Mouse (Mus musculus) heart, embryonic 12.5 days (tissue): ENCODE results near the gene Tlnrd1. TPM values are rescaled to one million over a fixed set of nuclear protein-coding genes. Genes with fewer than 3 reads are reported as not detected.
A peak's percentile ranks its signal among the peaks of the same experiment; 100 is the strongest.

Source experiments
- ATAC-seq: fragments of 200-750 bp; cut with Nextera tagmentation; 2 replicates; pipeline ENCODE4 v1.8.0; 2017; ENCODE audit warnings: moderate TSS enrichment, moderate library complexity; ENCODE audit not compliant: insufficient number of reproducible peaks, low FRiP score
- H3K27ac ChIP-seq: fragments of 300-500 bp; sonication (generic); 2 replicates; pipeline ENCODE4 v1.5.1; 2016; ENCODE audit warnings: mild to moderate bottlenecking, moderate library complexity; ENCODE audit not compliant: poor library complexity, severe bottlenecking
- H3K27me3 ChIP-seq: fragments of 300-500 bp; sonication (generic); replicated peaks from 2 replicates; pipeline ENCODE4 v1.6.1; 2016; ENCODE audit warnings: mild to moderate bottlenecking, moderate library complexity
- H3K36me3 ChIP-seq: fragments of 300-500 bp; sonication (generic); 2 replicates; pipeline ENCODE4 v1.6.1; 2016; ENCODE audit warnings: mild to moderate bottlenecking, moderate library complexity
- H3K4me1 ChIP-seq: fragments of 300-500 bp; sonication (generic); replicated peaks from 2 replicates; pipeline ENCODE4 v1.6.1; 2016; ENCODE audit warnings: mild to moderate bottlenecking
- H3K4me2 ChIP-seq: fragments of 300-500 bp; sonication (generic); 2 replicates; pipeline ENCODE4 v1.6.1; 2016; ENCODE audit warnings: mild to moderate bottlenecking, moderate library complexity
- H3K4me3 ChIP-seq: fragments of 300-500 bp; sonication (generic); 2 replicates; pipeline ENCODE4 v1.5.1; 2016; ENCODE audit warnings: mild to moderate bottlenecking
- H3K9ac ChIP-seq: fragments of 300-500 bp; sonication (generic); 2 replicates; pipeline ENCODE4 v1.6.1; 2016; ENCODE audit warnings: mild to moderate bottlenecking, moderate library complexity
- H3K9me3 ChIP-seq: fragments of 300-500 bp; sonication (generic); replicated peaks from 2 replicates; pipeline ENCODE4 v1.6.1; 2016; ENCODE audit warnings: mild to moderate bottlenecking, moderate library complexity
- WGBS: fragments of 180-500 bp; shearing (Covaris S2); methylation state at CpG from one replicate; pipeline ENCODE4 v1.1.7; 2016; 5-methylcytosine and 5-hydroxymethylcytosine counted together
- polyA plus RNA-seq: library from polyadenylated mRNA; unstranded; fragments of >200 nt; fragmentation: Nextera tagmentation; extraction: Ambion mirVana; gene quantifications from 2 replicates; pipeline ENCODE4 v1.2.1, GENCODE M21; 2016

Gene Tlnrd1
- polyA plus RNA-seq, 1 experiment from 2014 or later, result 21.2 TPM

- Histone ChIP-seq H3K4me1 (peaks cover 46% of the 10 kb centered on the region), H3K4me3 (peak overlapping the region; percentile 69), H3K4me2 (peak overlapping the region; percentile 91), H3K36me3 (peaks cover 10% of the 10 kb centered on the region), H3K9ac (peak overlapping the region; percentile 91), H3K27me3 (no peaks in the 10 kb centered on the region), H3K9me3 (no peaks in the 10 kb centered on the region), H3K27ac (peak overlapping the region; percentile 98)
- peak; percentile 85 for ATAC-seq
- under 1% methylated on average over 75 of the region's 91 CpGs for WGBS
These were observed 657 bp downstream of the Tlnrd1 start for GRCm38 (mm10) chr7:83883276-83884020.

- Histone ChIP-seq H3K4me3 (peak overlapping the region; percentile 69), H3K4me1 (peaks cover 51% of the 10 kb centered on the region), H3K27ac (peak overlapping the region; percentile 98), H3K9me3 (no peaks in the 10 kb centered on the region), H3K36me3 (peaks cover 13% of the 10 kb centered on the region), H3K27me3 (no peaks in the 10 kb centered on the region), H3K9ac (peak overlapping the region; percentile 91), H3K4me2 (peak overlapping the region; percentile 91)
- 15% methylated on average over 53 of the region's 56 CpGs for WGBS
- ATAC-seq, result peak; percentile 31; the same call in 1 of the 2 replicates
These were observed 1.4 kb downstream of the Tlnrd1 start for GRCm38 (mm10) chr7:83882633-83883275.

GRCm38 (mm10) chr7:83882150-83882632, 1.9 kb downstream of the Tlnrd1 start:
- 81% methylated on average over 35 of the region's 35 CpGs for WGBS
- peak overlapping the region; percentile 69 for H3K4me3 ChIP-seq
- peaks cover 51% of the 10 kb centered on the region for H3K4me1 ChIP-seq
- peak overlapping the region; percentile 98; the same call in 1 of the 2 replicates for H3K27ac ChIP-seq
- H3K9ac ChIP-seq, result peak overlapping the region; percentile 91
- peaks cover 17% of the 10 kb centered on the region for H3K36me3 ChIP-seq
- H3K4me2 ChIP-seq, result peak overlapping the region; percentile 91
- no peaks in the 10 kb centered on the region for H3K27me3 ChIP-seq
- no peaks in the 10 kb centered on the region for H3K9me3 ChIP-seq
- ATAC-seq, result no peak

GRCm38 (mm10) chr7:83878676-83879448, 5.2 kb downstream of the Tlnrd1 start:
- no peaks in the 10 kb centered on the region for H3K9me3 ChIP-seq
- WGBS, result 32% methylated on average over 5 of the region's 5 CpGs
- H3K27me3 ChIP-seq, result no peaks in the 10 kb centered on the region
- H3K4me2 ChIP-seq, result peak overlapping the region; percentile 38
- peaks cover 26% of the 10 kb centered on the region for H3K36me3 ChIP-seq
- no peak for ATAC-seq
- H3K27ac ChIP-seq, result 0 out of 2 replicates have a peak overlapping the region, but pooled peaks have one; percentile 23
- 0 out of 2 replicates have a peak overlapping the region, but pooled peaks have one; percentile 32 for H3K9ac ChIP-seq
- H3K4me3 ChIP-seq, result no peak overlapping the region
- peaks cover 44% of the 10 kb centered on the region for H3K4me1 ChIP-seq

- peaks cover 37% of the 10 kb centered on the region for H3K4me1 ChIP-seq
- no peaks in the 10 kb centered on the region for H3K9me3 ChIP-seq
- H3K27me3 ChIP-seq, result no peaks in the 10 kb centered on the region
- H3K36me3 ChIP-seq, result peaks cover 20% of the 10 kb centered on the region
- no peak overlapping the region for H3K4me2 ChIP-seq
- no peak overlapping the region for H3K27ac ChIP-seq
- 74% methylated on average over 3 of the region's 3 CpGs for WGBS
- H3K9ac ChIP-seq, result no peak overlapping the region
- H3K4me3 ChIP-seq, result no peak overlapping the region
- no peak for ATAC-seq
These were observed 7.0 kb downstream of the Tlnrd1 start for GRCm38 (mm10) chr7:83877088-83877487.

GRCm38 (mm10) chr7:83869839-83870543, 14.1 kb downstream of the Tlnrd1 start:
- H3K4me3 ChIP-seq, result no peak overlapping the region
- no peak for ATAC-seq
- H3K4me1 ChIP-seq, result no peaks in the 10 kb centered on the region
- no peak overlapping the region for H3K9ac ChIP-seq
- no peaks in the 10 kb centered on the region for H3K27me3 ChIP-seq
- H3K36me3 ChIP-seq, result no peaks in the 10 kb centered on the region
- WGBS, result 57% methylated on average over 5 of the region's 5 CpGs
- H3K27ac ChIP-seq, result no peak overlapping the region
- no peak overlapping the region for H3K4me2 ChIP-seq
- no peaks in the 10 kb centered on the region; the same call in 1 of the 2 replicates for H3K9me3 ChIP-seq

GRCm38 (mm10) chr7:83868200-83868599, 15.9 kb downstream of the Tlnrd1 start:
- Histone ChIP-seq H3K36me3 (no peaks in the 10 kb centered on the region), H3K9me3 (no peaks in the 10 kb centered on the region; the same call in 1 of the 2 replicates), H3K9ac (no peak overlapping the region), H3K4me3 (no peak overlapping the region), H3K4me2 (no peak overlapping the region), H3K27ac (no peak overlapping the region), H3K27me3 (no peaks in the 10 kb centered on the region), H3K4me1 (peaks cover 2% of the 10 kb centered on the region)
- WGBS, result 71% methylated on average over 3 of the region's 3 CpGs
- no peak for ATAC-seq

GRCm38 (mm10) chr7:83863554-83863953, 20.6 kb downstream of the Tlnrd1 start:
- H3K4me1 ChIP-seq, result peaks cover 12% of the 10 kb centered on the region
- H3K4me3 ChIP-seq, result no peak overlapping the region
- no peak overlapping the region for H3K9ac ChIP-seq
- no peak overlapping the region for H3K4me2 ChIP-seq
- no peaks in the 10 kb centered on the region; the same call in 1 of the 2 replicates for H3K9me3 ChIP-seq
- 35% methylated on average over 2 of the region's 2 CpGs for WGBS
- no peaks in the 10 kb centered on the region for H3K36me3 ChIP-seq
- ATAC-seq, result no peak
- H3K27ac ChIP-seq, result no peak overlapping the region
- H3K27me3 ChIP-seq, result no peaks in the 10 kb centered on the region

- Histone ChIP-seq H3K4me1 (peaks cover 16% of the 10 kb centered on the region), H3K4me2 (no peak overlapping the region), H3K27me3 (no peaks in the 10 kb centered on the region), H3K4me3 (no peak overlapping the region), H3K9me3 (0 out of 2 replicates have a peak, but pooled peaks cover 3% of the 10 kb centered on the region), H3K9ac (no peak overlapping the region), H3K36me3 (no peaks in the 10 kb centered on the region), H3K27ac (no peak overlapping the region)
- no peak for ATAC-seq
- WGBS, result 62% methylated on average over 4 of the region's 4 CpGs
These were observed 24.6 kb downstream of the Tlnrd1 start for GRCm38 (mm10) chr7:83859378-83860083.

- no peak overlapping the region for H3K27ac ChIP-seq
- peaks cover 11% of the 10 kb centered on the region for H3K4me1 ChIP-seq
- H3K9ac ChIP-seq, result no peak overlapping the region
- H3K9me3 ChIP-seq, result peaks cover 3% of the 10 kb centered on the region; the same call in 1 of the 2 replicates
- H3K27me3 ChIP-seq, result no peaks in the 10 kb centered on the region
- 91% methylated on average over 3 of the region's 3 CpGs for WGBS
- ATAC-seq, result no peak
- H3K36me3 ChIP-seq, result no peaks in the 10 kb centered on the region
- no peak overlapping the region for H3K4me3 ChIP-seq
- no peak overlapping the region for H3K4me2 ChIP-seq
These were observed 26.2 kb downstream of the Tlnrd1 start for GRCm38 (mm10) chr7:83857921-83858320.
